Mouse (Mus musculus): ENCODE results near the gene Psg29. TPM values are rescaled to one million over a fixed set of nuclear protein-coding genes. Genes with fewer than 3 reads are reported as not detected.

Psg29 gene
- polyA plus RNA-seq (2012; rRNA removed), result 0.01 and 0.02 TPM in 2 replicates

DNA sequence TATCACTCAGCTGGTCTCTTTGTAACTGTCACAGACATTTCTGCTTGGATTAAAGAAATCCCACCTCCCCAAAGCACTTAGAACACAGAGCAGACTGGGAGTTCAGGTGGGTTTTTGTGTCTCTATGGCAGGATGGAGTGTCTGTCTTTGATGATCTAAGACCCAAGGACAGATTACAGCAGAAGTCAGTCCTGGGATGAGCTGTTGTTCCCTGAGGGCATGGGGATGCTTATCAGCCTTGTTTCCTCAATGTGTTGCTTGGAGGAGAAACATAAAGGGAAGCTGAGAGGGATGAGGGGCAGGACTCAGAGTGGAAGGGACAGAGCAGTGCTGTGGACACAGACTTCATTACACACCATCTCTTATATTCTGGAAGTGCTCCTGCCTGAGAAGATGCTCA lies at the start of gene Psg29:
Gene Psg29 (plus strand): TSS at position 301 of the 400 bp plus-strand sequence.

Other genes with a start within 250 kb of the Psg29 start
- under 0.01 and 0.02 TPM in 2 replicates for gene Pnmal1, start 243.8 kb upstream of the Psg29 start, polyA plus RNA-seq (2012; rRNA removed)
- gene Gm42372, start 220.4 kb upstream of the Psg29 start, polyA plus RNA-seq (2012; rRNA removed), result under 0.01 TPM in 2 replicates
- gene Ccdc8, start 210.8 kb upstream of the Psg29 start, polyA plus RNA-seq (2012; rRNA removed), result 2.4 and 2.5 TPM in 2 replicates
- 57.7 and 62.8 TPM in 2 replicates for gene Ppp5c, start 175.6 kb upstream of the Psg29 start, polyA plus RNA-seq (2012; rRNA removed)
- gene Hif3a, start 141.1 kb upstream of the Psg29 start, polyA plus RNA-seq (2012; rRNA removed), result 8.1 and 10.3 TPM in 2 replicates
- 0.05 and 0.16 TPM in 2 replicates for gene Psg16, start 129.4 kb upstream of the Psg29 start, polyA plus RNA-seq (2012; rRNA removed)
- gene Ceacam3, start 53.2 kb upstream of the Psg29 start, polyA plus RNA-seq (2012; rRNA removed), result 0.01 TPM in 1 of 2 replicates, not detected in the other